22 mouse cellular contexts compared by ENCODE assay signal in genomic region chr5:96762021-96762420, GRCm38 (mm10).
"Had no signal": no experiment of that assay in that cellular context is flagged by ENCODE, and none has a peak within 500 bp of the region (broad histone marks: within the 10 kb centered on the region; RNA-seq: fewer than 3 reads in every experiment).

No protein-coding gene starts in this region.

- H3K27me3 ChIP-seq: limb, embryonic 12.5 days; limb, embryonic 15.5 days; midbrain, embryonic 15.5 days; neural tube, embryonic 12.5 days; neural tube, embryonic 15.5 days; stomach, embryonic 15.5 days had no signal

- H3K9me3 ChIP-seq: limb, embryonic 12.5 days; limb, embryonic 15.5 days; midbrain, embryonic 15.5 days; neural tube, embryonic 12.5 days; neural tube, embryonic 15.5 days; stomach, embryonic 15.5 days had no signal

- H3K4me3 ChIP-seq: limb, embryonic 12.5 days; limb, embryonic 15.5 days; midbrain, embryonic 15.5 days; neural tube, embryonic 12.5 days; neural tube, embryonic 15.5 days; stomach, embryonic 15.5 days had no signal

- ATAC-seq: liver, postnatal 0 days; lung, postnatal 0 days; midbrain, embryonic 15.5 days had no signal

- H3K36me3 ChIP-seq: midbrain, embryonic 15.5 days; neural tube, embryonic 12.5 days; neural tube, embryonic 15.5 days had no signal

- H3K27ac ChIP-seq: limb, embryonic 12.5 days; limb, embryonic 15.5 days; liver, embryonic 14.5 days; macrophage; midbrain, embryonic 15.5 days; neural tube, embryonic 12.5 days; neural tube, embryonic 15.5 days; stomach, embryonic 15.5 days had no signal

- H3K9ac ChIP-seq: limb, embryonic 12.5 days; limb, embryonic 15.5 days; liver, embryonic 14.5 days; liver, postnatal 0 days; lung, embryonic 14.5 days; midbrain, embryonic 15.5 days; neural tube, embryonic 12.5 days; neural tube, embryonic 15.5 days; stomach, embryonic 15.5 days had no signal

- DNase-seq: kidney, adult 11 months; kidney, adult 8-10 months; kidney, postnatal 14 days; kidney, postnatal 4 days; left cerebral cortex, postnatal 4 days; liver, postnatal 0 days; lung, embryonic 14.5 days; right cerebral cortex, adult 18-20 months; right cerebral cortex, postnatal 14 days; right cerebral cortex, postnatal 4 days; thymus, postnatal 4 days had no signal

- H3K4me2 ChIP-seq: limb, embryonic 12.5 days; limb, embryonic 15.5 days; liver, embryonic 11.5 days; lung, embryonic 14.5 days; midbrain, embryonic 11.5 days; midbrain, embryonic 15.5 days; neural tube, embryonic 12.5 days; neural tube, embryonic 15.5 days; stomach, embryonic 15.5 days had no signal

- H3K4me1 ChIP-seq: limb, embryonic 15.5 days; neural tube, embryonic 12.5 days; neural tube, embryonic 15.5 days; stomach, embryonic 15.5 days had no signal
